Mouse (Mus musculus) MEL (cell line): ENCODE results near the gene Tmem214. TPM values are rescaled to one million over a fixed set of nuclear protein-coding genes. Genes with fewer than 3 reads are reported as not detected.

ENCODE experiments used
- DNase-seq: peaks from one replicate; pipeline ENCODE4 v3.0.0; 2011; ENCODE audit warnings: low read depth, low spot score
- H3K27ac ChIP-seq: 2 replicates; pipeline ENCODE4 v1.5.1; 2012; ENCODE audit warnings: low read depth, mild to moderate bottlenecking, control low read depth, low read length, moderate library complexity; ENCODE audit not compliant: control insufficient read depth
- H3K27me3 ChIP-seq, 2 experiments: fragments of 150-350 bp in 1 of 2; sonication (generic) in 1 of 2; 2 replicates each; pipeline ENCODE4 v1.6.1; 2012; ENCODE audit warnings: low read length in 2 of 2, mild to moderate bottlenecking in 2 of 2, improper control_type of control experiment in 1 of 2, moderate library complexity in 1 of 2; ENCODE audit not compliant: insufficient read depth in 2 of 2, control insufficient read depth in 1 of 2
- H3K36me3 ChIP-seq, 2 experiments: 2 replicates each; pipeline ENCODE4 v1.6.1; 2012 to 2014; ENCODE audit warnings: low read length in 2 of 2, improper control_type of control experiment in 1 of 2, inconsistent platforms in 1 of 2, mild to moderate bottlenecking in 1 of 2; ENCODE audit not compliant: insufficient read depth in 2 of 2, control insufficient read depth in 1 of 2
- H3K4me1 ChIP-seq, 2 experiments: fragments of 150-350 bp in 1 of 2; sonication (generic) in 1 of 2; 2 replicates each; pipeline ENCODE4 v1.6.1; 2012; ENCODE audit warnings: low read length in 2 of 2, improper control_type of control experiment in 1 of 2, mild to moderate bottlenecking in 1 of 2; ENCODE audit not compliant: insufficient read depth in 2 of 2, control insufficient read depth in 1 of 2
- H3K4me3 ChIP-seq, 2 experiments: fragments of 150-350 bp in 1 of 2; sonication (generic) in 1 of 2; 2 replicates each; pipeline ENCODE4 v1.5.1; 2012; ENCODE audit warnings: low read depth in 2 of 2, low read length in 2 of 2, mild to moderate bottlenecking in 2 of 2, moderate library complexity in 2 of 2, control low read depth in 1 of 2, improper control_type of control experiment in 1 of 2; ENCODE audit not compliant: control insufficient read depth in 1 of 2, insufficient read depth in 1 of 2
- H3K79me2 ChIP-seq: 2 replicates; pipeline ENCODE4 v1.6.1; 2012; ENCODE audit warnings: mild to moderate bottlenecking, low read length, moderate library complexity; ENCODE audit not compliant: control insufficient read depth, poor library complexity, insufficient read depth
- H3K9ac ChIP-seq: 2 replicates; pipeline ENCODE4 v1.6.1; 2012; ENCODE audit warnings: low read depth, mild to moderate bottlenecking, control low read depth, low read length, moderate library complexity; ENCODE audit not compliant: control insufficient read depth, poor library complexity, severe bottlenecking
- H3K9me3 ChIP-seq: fragments of 150-350 bp; sonication (generic); replicated peaks from 2 replicates; pipeline ENCODE4 v1.6.1; 2012; ENCODE audit warnings: mild to moderate bottlenecking, low read length, improper control_type of control experiment, moderate library complexity; ENCODE audit not compliant: insufficient read depth
- CHD1 ChIP-seq: IDR thresholded peaks from 2 replicates; pipeline ENCODE4 v1.6.1; 2012; ENCODE audit warnings: low read depth, mild to moderate bottlenecking, inconsistent platforms, low read length, improper control_type of control experiment
- CTCF ChIP-seq, 3 experiments: IDR thresholded peaks in 2 of 3; conservative IDR thresholded peaks in 1 of 3; 2 replicates each; pipeline ENCODE4 v1.5.1; 2011 to 2012; ENCODE audit warnings: low read length in 3 of 3, low read depth in 2 of 3, mild to moderate bottlenecking in 2 of 3, improper control_type of control experiment in 1 of 3, inconsistent platforms in 1 of 3, mixed read lengths in 1 of 3, moderate library complexity in 1 of 3; ENCODE audit not compliant: control insufficient read depth in 1 of 3, insufficient read depth in 1 of 3, poor library complexity in 1 of 3, severe bottlenecking in 1 of 3
- E2F4 ChIP-seq: IDR thresholded peaks from 2 replicates; pipeline ENCODE4 v1.6.1; 2011; ENCODE audit warnings: low read depth, low read length, improper control_type of control experiment, borderline replicate concordance
- ELF1 ChIP-seq: IDR thresholded peaks from 2 replicates; pipeline ENCODE4 v1.6.1; 2014; ENCODE audit warnings: low read depth, mild to moderate bottlenecking, inconsistent platforms, low read length, improper control_type of control experiment, moderate library complexity
- ETS1 ChIP-seq: IDR thresholded peaks from 2 replicates; pipeline ENCODE4 v1.6.1; 2012; ENCODE audit warnings: low read depth, mild to moderate bottlenecking, inconsistent platforms, low read length, improper control_type of control experiment, moderate library complexity
- GABPA ChIP-seq: IDR thresholded peaks from 2 replicates; pipeline ENCODE4 v1.6.1; 2012; ENCODE audit warnings: low read depth, mild to moderate bottlenecking, inconsistent platforms, low read length, improper control_type of control experiment, moderate library complexity
- HCFC1 ChIP-seq: IDR thresholded peaks from 2 replicates; pipeline ENCODE4 v1.6.1; 2012; ENCODE audit warnings: low read depth, mild to moderate bottlenecking, inconsistent platforms, low read length, improper control_type of control experiment, moderate library complexity
- JUND ChIP-seq: IDR thresholded peaks from 2 replicates; pipeline ENCODE4 v1.6.1; 2011; ENCODE audit warnings: low read depth, mild to moderate bottlenecking, improper control_type of control experiment, low read length
- KAT2A ChIP-seq: conservative IDR thresholded peaks from 2 replicates; pipeline ENCODE4 v1.6.1; 2012; ENCODE audit warnings: low read depth, low read length, improper control_type of control experiment, inconsistent platforms
- MAFK ChIP-seq: IDR thresholded peaks from 2 replicates; pipeline ENCODE4 v1.6.1; 2011; ENCODE audit warnings: low read depth, mild to moderate bottlenecking, low read length, improper control_type of control experiment, borderline replicate concordance
- MAZ ChIP-seq: IDR thresholded peaks from 2 replicates; pipeline ENCODE4 v1.6.1; 2012; ENCODE audit warnings: low read depth, mild to moderate bottlenecking, inconsistent platforms, low read length, improper control_type of control experiment
- MEF2A ChIP-seq: IDR thresholded peaks from 2 replicates; pipeline ENCODE4 v1.6.1; 2014; ENCODE audit warnings: low read depth, mild to moderate bottlenecking, inconsistent platforms, low read length, improper control_type of control experiment; ENCODE audit not compliant: poor library complexity, insufficient replicate concordance, severe bottlenecking; ENCODE audit errors: extremely low read depth
- MXI1 ChIP-seq: IDR thresholded peaks from 2 replicates; pipeline ENCODE4 v1.6.1; 2011; ENCODE audit warnings: mild to moderate bottlenecking, low read depth, low read length, improper control_type of control experiment
- NRF1 ChIP-seq: IDR thresholded peaks from 2 replicates; pipeline ENCODE4 v1.6.1; 2014; ENCODE audit warnings: low read depth, mild to moderate bottlenecking, inconsistent platforms, low read length, improper control_type of control experiment, moderate library complexity; ENCODE audit not compliant: poor library complexity, insufficient read depth, severe bottlenecking
- POLR2A ChIP-seq, 2 experiments: IDR thresholded peaks; 2 replicates each; pipeline ENCODE4 v1.6.1; 2011 to 2012; ENCODE audit warnings: low read length in 2 of 2, mild to moderate bottlenecking in 2 of 2, control low read depth in 1 of 2, improper control_type of control experiment in 1 of 2, low read depth in 1 of 2, moderate library complexity in 1 of 2; ENCODE audit not compliant: control insufficient read depth in 1 of 2, insufficient read depth in 1 of 2, poor library complexity in 1 of 2
- POLR2AphosphoS5 ChIP-seq: IDR thresholded peaks from 2 replicates; pipeline ENCODE4 v1.6.1; 2012; ENCODE audit warnings: low read depth, borderline replicate concordance, mild to moderate bottlenecking, inconsistent platforms, low read length, moderate library complexity, mixed read lengths
- SMC3 ChIP-seq: IDR thresholded peaks from 2 replicates; pipeline ENCODE4 v1.6.1; 2011; ENCODE audit warnings: low read depth, low read length, improper control_type of control experiment
- TCF12 ChIP-seq: IDR thresholded peaks from 2 replicates; pipeline ENCODE4 v1.6.1; 2014; ENCODE audit warnings: low read depth, mild to moderate bottlenecking, inconsistent platforms, low read length, improper control_type of control experiment, moderate library complexity
- USF2 ChIP-seq, 2 experiments: IDR thresholded peaks; 2 replicates each; pipeline ENCODE4 v1.6.1; 2011 to 2012; ENCODE audit warnings: improper control_type of control experiment in 2 of 2, low read length in 2 of 2, borderline replicate concordance in 1 of 2, inconsistent platforms in 1 of 2, low read depth in 1 of 2, mild to moderate bottlenecking in 1 of 2; ENCODE audit not compliant: insufficient read depth in 1 of 2
- ZNF384 ChIP-seq: IDR thresholded peaks from 2 replicates; pipeline ENCODE4 v1.6.1; 2012; ENCODE audit warnings: low read depth, mild to moderate bottlenecking, inconsistent platforms, low read length, improper control_type of control experiment
- polyA plus RNA-seq, 2 experiments: library from polyadenylated mRNA; stranded (reverse) in 1 of 2; unstranded in 1 of 2; fragments of >175 nt in 1 of 2; fragments of >200 nt in 1 of 2; gene quantifications; 2 replicates each; pipeline versions ENCODE4 v1.2.1 to v1.2.4; 2012; ENCODE audit warnings: low replicate concordance in 2 of 2, low read depth in 1 of 2; ENCODE audit not compliant: insufficient read length in 2 of 2, insufficient read depth in 1 of 2, missing spikeins in 1 of 2
- total RNA-seq: library from RNA; depleted of rRNA; stranded (reverse); fragments of 300-350 nt; gene quantifications from 2 replicates; pipeline ENCODE4 v1.2.3, GENCODE M21; 2012

The Tmem214 gene
- total and polyA plus RNA-seq, 3 experiments = 50.5 to 170 (median 101) TPM

DNA sequence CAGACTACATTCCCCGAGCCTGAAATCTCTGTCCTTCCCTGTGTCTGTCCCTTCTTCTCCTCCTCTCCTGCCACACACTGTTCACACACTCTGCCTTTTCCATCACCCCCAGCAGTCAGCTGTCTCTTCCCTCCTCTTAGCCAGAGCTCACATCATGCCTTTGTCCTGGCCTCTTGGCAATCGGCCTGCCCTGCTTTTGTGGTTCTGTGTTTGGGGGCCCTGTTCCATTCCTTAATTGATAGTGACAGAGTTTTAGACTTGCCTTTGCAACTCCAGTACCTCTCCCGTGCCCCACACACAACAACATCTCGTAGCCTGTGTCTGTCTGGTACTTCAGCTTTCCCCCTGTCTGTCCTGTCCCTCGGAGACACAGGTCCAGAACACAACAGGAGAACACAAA is 44.3 kb downstream of the Tmem214 start:
- no peak for DNase-seq
- Histone ChIP-seq H3K9me3 (no peaks in the 10 kb centered on the region), H3K27ac (no peak overlapping the region), H3K4me3 (no peak overlapping the region), H3K27me3 (no peaks in the 10 kb centered on the region), H3K79me2 (peaks cover 3% of the 10 kb centered on the region), H3K9ac (no peak overlapping the region), H3K4me1 (peaks cover 19 to 44% of the 10 kb centered on the region in 2 experiments), H3K36me3 (peaks cover 0 to 22% of the 10 kb centered on the region in 2 experiments; a peak in 2 of 4 replicates)
- TF ChIP-seq MAZ (no peak), KAT2A (no peak), ELF1 (no peak), MAFK (no peak), CHD1 (no peak), POLR2A (IDR thresholded peaks at IDR 0.05; ENCODE audit: control insufficient read depth in 1 of 2, insufficient read depth in 1 of 2, low read depth in 1 of 2, low read length in 2 of 2, poor library complexity in 1 of 2) (no peak), POLR2AphosphoS5 (no peak), TCF12 (no peak), JUND (no peak), CTCF (IDR thresholded peaks at IDR 0.05 in 2 of 3, conservative IDR thresholded peaks at IDR 0.05 in 1 of 3; ENCODE audit: control insufficient read depth in 1 of 3, insufficient read depth in 1 of 3, low read depth in 2 of 3, low read length in 3 of 3, poor library complexity in 1 of 3, severe bottlenecking in 1 of 3) (no peak), NRF1 (no peak), SMC3 (no peak), USF2 (IDR thresholded peaks at IDR 0.05; ENCODE audit: borderline replicate concordance in 1 of 2, insufficient read depth in 1 of 2, low read depth in 1 of 2, low read length in 2 of 2) (no peak), GABPA (no peak), ZNF384 (no peak), MXI1 (no peak), MEF2A (no peak), HCFC1 (no peak), ETS1 (no peak), E2F4 (no peak)
